25 mouse cellular contexts compared by ENCODE assay signal in genomic region chr3:139154294-139154693, GRCm38 (mm10). TPM values are rescaled to one million over a fixed set of nuclear protein-coding genes. Genes with fewer than 3 reads are reported as not detected.
"Had no signal": no experiment of that assay in that cellular context is flagged by ENCODE, and none has a peak within 500 bp of the region (broad histone marks: within the 10 kb centered on the region; RNA-seq: fewer than 3 reads in every experiment).

No protein-coding gene starts in this region.

- H3K36me3 ChIP-seq: midbrain, embryonic 13.5 days; midbrain, embryonic 15.5 days; neural tube, embryonic 13.5 days; neural tube, embryonic 15.5 days; stomach, embryonic 15.5 days had no signal

- ATAC-seq: midbrain, embryonic 13.5 days; midbrain, embryonic 15.5 days had no signal

- DNase-seq: lung, adult 18-20 months; lung, embryonic 14.5 days; lung, postnatal 10 days; retina, postnatal 1 day; right cerebral cortex, adult 18-20 months; right cerebral cortex, postnatal 25 days; right cerebral cortex, postnatal 4 days; thymus, adult 2 months; thymus, postnatal 25 days; thymus, postnatal 4 days had no signal

- H3K27me3 ChIP-seq: megakaryocyte, embryonic 14.5 days; midbrain, embryonic 13.5 days; midbrain, embryonic 15.5 days; neural tube, embryonic 13.5 days; neural tube, embryonic 15.5 days; stomach, embryonic 15.5 days had no signal

- H3K9me3 ChIP-seq: midbrain, embryonic 13.5 days; midbrain, embryonic 15.5 days; neural tube, embryonic 13.5 days; neural tube, embryonic 15.5 days; stomach, embryonic 15.5 days had no signal

- H3K27ac ChIP-seq: macrophage; midbrain, embryonic 13.5 days; midbrain, embryonic 15.5 days; neural tube, embryonic 13.5 days; neural tube, embryonic 15.5 days; stomach, embryonic 15.5 days; stomach, postnatal 0 days had no signal

- H3K4me1 ChIP-seq: megakaryocyte, embryonic 14.5 days; midbrain, embryonic 13.5 days; midbrain, embryonic 15.5 days; neural tube, embryonic 13.5 days; neural tube, embryonic 15.5 days; stomach, embryonic 15.5 days had no signal

- H3K9ac ChIP-seq: lung, embryonic 14.5 days; midbrain, embryonic 13.5 days; midbrain, embryonic 15.5 days; neural tube, embryonic 13.5 days; neural tube, embryonic 15.5 days; stomach, embryonic 15.5 days had no signal

- H3K4me2 ChIP-seq: lung, embryonic 14.5 days; midbrain, embryonic 11.5 days; midbrain, embryonic 13.5 days; midbrain, embryonic 15.5 days; neural tube, embryonic 13.5 days; neural tube, embryonic 15.5 days; stomach, embryonic 15.5 days had no signal

- H3K4me3 ChIP-seq: megakaryocyte, embryonic 14.5 days; midbrain, embryonic 13.5 days; midbrain, embryonic 15.5 days; neural tube, embryonic 13.5 days; neural tube, embryonic 15.5 days; stomach, embryonic 15.5 days had no signal

RNA-seq across cellular contexts. Expression of gene Stpg2, which starts 51.2 kb away (rescaled TPM):
- total RNA-seq: megakaryocyte progenitor cell, adult 5-6 weeks; midbrain, postnatal 0 days; monocyte, adult 5-6 weeks had no signal
- polyA plus RNA-seq: liver, embryonic 16.5 days; lung, embryonic 14.5 days; lung, embryonic 16.5 days; macrophage; neural tube, embryonic 13.5 days; spleen, adult 2 months; stomach, embryonic 15.5 days; stomach, postnatal 0 days; thymus, adult 2 months had no signal
